8 mouse cellular contexts compared by ENCODE assay signal in the genomic region with DNA sequence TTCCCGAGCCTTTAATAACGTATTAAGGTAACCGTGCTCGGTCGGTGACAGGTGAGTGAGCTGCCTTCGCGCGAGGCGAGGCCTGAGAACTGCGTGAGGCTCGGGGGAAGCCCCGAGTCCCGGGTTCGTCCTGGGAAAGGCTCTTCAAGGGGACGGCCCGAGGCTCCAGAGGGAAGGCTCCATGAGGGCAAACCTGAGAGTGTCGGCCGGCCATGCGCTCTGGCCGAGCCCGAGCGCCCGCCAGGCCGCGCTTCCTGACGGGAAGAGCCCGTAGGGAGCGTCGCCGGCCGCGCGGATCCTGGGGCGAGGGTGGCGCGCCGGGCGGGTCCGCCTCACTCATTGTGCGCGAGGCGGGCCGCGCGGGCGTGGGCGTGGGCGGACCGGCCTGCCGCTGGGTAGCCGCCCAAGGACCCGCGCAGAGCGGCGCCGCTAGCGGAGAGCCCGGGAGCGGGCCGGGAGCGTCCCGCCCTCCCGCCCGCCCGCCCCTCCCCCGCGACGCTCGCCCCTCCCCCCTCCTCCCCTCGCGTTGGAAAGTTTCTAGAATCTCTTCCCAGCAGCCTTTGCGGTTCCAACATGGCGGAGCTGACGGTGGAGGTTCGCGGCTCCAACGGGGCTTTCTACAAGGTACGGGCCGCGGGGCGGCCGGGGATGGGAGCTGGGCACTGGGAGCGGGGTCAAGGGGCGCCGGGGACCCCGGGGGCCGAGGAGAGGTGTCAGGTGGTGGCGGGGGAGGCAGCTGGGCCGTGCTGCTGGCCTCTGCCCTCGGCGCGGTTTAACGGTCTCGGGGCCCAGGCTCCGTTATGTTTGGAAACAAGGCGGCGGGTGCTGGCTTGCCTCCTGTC. TPM values are rescaled to one million over a fixed set of nuclear protein-coding genes. Genes with fewer than 3 reads are reported as not detected.
DNase-seq lines count a peak whose midpoint lies in the region; ATAC-seq and TF ChIP-seq lines count a peak whose summit lies in the region.

TSS of gene Fxr1 (plus strand) at position 404 of the 842 bp plus-strand sequence.

- no peak for TF ChIP-seq CTCF in cortical plate, adult 2 months (IDR thresholded peaks at IDR 0.05; ENCODE audit: extremely low read depth, insufficient read depth, low read length)
- no peak for TF ChIP-seq CTCF in hindbrain, postnatal 0 days (IDR thresholded peaks at IDR 0.05; ENCODE audit: low read depth)

- H3K27ac ChIP-seq in cortical plate, adult 2 months (ENCODE audit: insufficient read depth, low read length), result peak within 1 kb of the TSS; percentile 82
- H3K27ac ChIP-seq in hindbrain, postnatal 0 days, result peak within 1 kb of the TSS; percentile 91

- no peaks in the 10 kb centered on the region for H3K36me3 ChIP-seq in hindbrain, postnatal 0 days (ENCODE audit: insufficient read depth, low read length)

- WGBS in hindbrain, postnatal 0 days, result 1% methylated on average over 65 of the region's 97 CpGs

- TF ChIP-seq POLR2A in cortical plate, adult 2 months (IDR thresholded peaks at IDR 0.05; ENCODE audit: extremely low read depth, insufficient read depth, low read length), result peak; percentile 71

- DNase-seq in adipocyte (ENCODE audit: low spot score), result peak; percentile 83
- peak; percentile 71 to 84 for DNase-seq in gastrocnemius, adult 8-10 months (ENCODE audit: low spot score in 2 of 2)
- DNase-seq in hindbrain, postnatal 0 days (ENCODE audit: low spot score), result peak; percentile 92
- DNase-seq in left cerebral cortex, adult 18-20 months (ENCODE audit: low spot score in 2 of 2), result peak; percentile 82 to 84
- peak; percentile 87 to 96 for DNase-seq in lung, postnatal 4 days
- DNase-seq in retina, postnatal 1 day, result peak; percentile 94
- DNase-seq in thymus, postnatal 4 days, result peak; percentile 89

- no peaks in the 10 kb centered on the region for H3K9me3 ChIP-seq in hindbrain, postnatal 0 days (ENCODE audit: low read length)

- no peaks in the 10 kb centered on the region for H3K27me3 ChIP-seq in hindbrain, postnatal 0 days (ENCODE audit: insufficient read depth, low read length)

- H3K9ac ChIP-seq in hindbrain, postnatal 0 days (replicated peaks; ENCODE audit: low read length), result peak within 1 kb of the TSS; percentile 93

- peak within 1 kb of the TSS; percentile 77 for H3K4me3 ChIP-seq in cortical plate, adult 2 months (ENCODE audit: insufficient read depth, low read length)
- peak within 1 kb of the TSS; percentile 97 for H3K4me3 ChIP-seq in hindbrain, postnatal 0 days (ENCODE audit: low read length)

- H3K4me2 ChIP-seq in hindbrain, postnatal 0 days (ENCODE audit: low read depth, low read length), result peak within 1 kb of the TSS; percentile 76

- ATAC-seq in hindbrain, postnatal 0 days, result peak; percentile 95

- H3K4me1 ChIP-seq in cortical plate, adult 2 months (ENCODE audit: control insufficient read depth, insufficient read depth, low read length), result peaks cover 1% of the 10 kb centered on the region; the same call in 1 of the 2 replicates
- H3K4me1 ChIP-seq in hindbrain, postnatal 0 days (ENCODE audit: insufficient read depth, low read length), result 0 out of 2 replicates have a peak, but pooled peaks cover 4% of the 10 kb centered on the region

RNA-seq across cellular contexts. Expression of gene Fxr1, which starts in this region (rescaled TPM):
- 48.1 and 49.1 TPM in 2 replicates for polyA plus RNA-seq in cortical plate, adult 2 months (2012; rRNA removed)
- total RNA-seq in gastrocnemius, adult 8-10 months (2022), result 100 to 1,000 TPM; 389 to 444 (median 413) TPM
- total RNA-seq in hindbrain, postnatal 0 days (2014; rRNA removed), result 28.6 and 32.2 TPM in 2 replicates
- polyA plus RNA-seq in hindbrain, postnatal 0 days (2015; fragmentation: Nextera tagmentation; extraction: Ambion mirVana), result 28.5 and 29.6 TPM in 2 replicates
- 10 to 100 TPM; 77.5 to 79.6 TPM for total RNA-seq in left cerebral cortex, adult 18-20 months (2021)

Comparison
In these comparisons a context has a peak if more than half of its experiments do, and no peak if none do; other contexts are left out.
1. Peak in every context shown above with its lines: DNase-seq, ATAC-seq, H3K4me3 ChIP-seq and H3K27ac ChIP-seq.
2. RNA of gene Fxr1 (total RNA-seq): 389 to 444 TPM in gastrocnemius, adult 8-10 months; 77.5 to 79.6 TPM in left cerebral cortex, adult 18-20 months and 28.6 to 32.2 TPM in hindbrain, postnatal 0 days; every median in the first group is over 4 times any median in the second.